Mouse (Mus musculus) megakaryocyte, embryonic 14.5 days (primary cell): ENCODE measurements around the gene Dock4.

Experiments
- FLI1 ChIP-seq: IDR thresholded peaks from 2 replicates; pipeline ENCODE4 v1.6.1; 2012; ENCODE audit warnings: low read length, inconsistent platforms, mixed read lengths
- GATA1 ChIP-seq: IDR thresholded peaks from 3 replicates; pipeline ENCODE4 v1.6.1; 2012; ENCODE audit warnings: mixed read lengths, low read length, inconsistent platforms, borderline replicate concordance

GRCm38 (mm10) chr12:40679713-40680112, 234.0 kb downstream of the Dock4 start:
- TF ChIP-seq GATA1 (no peak), FLI1 (no peak)
